Mouse (Mus musculus) E14TG2a.4 (cell line): Measurements from ENCODE around the gene Fam78a.

Experiments used
- CTCF ChIP-seq: conservative IDR thresholded peaks from 2 replicates; pipeline ENCODE4 v1.5.1; 2014; ENCODE audit warnings: low read length
- NANOG ChIP-seq: IDR thresholded peaks from 2 replicates; pipeline ENCODE4 v1.6.1; 2014; ENCODE audit warnings: borderline replicate concordance, low read length, mixed read lengths

DNA sequence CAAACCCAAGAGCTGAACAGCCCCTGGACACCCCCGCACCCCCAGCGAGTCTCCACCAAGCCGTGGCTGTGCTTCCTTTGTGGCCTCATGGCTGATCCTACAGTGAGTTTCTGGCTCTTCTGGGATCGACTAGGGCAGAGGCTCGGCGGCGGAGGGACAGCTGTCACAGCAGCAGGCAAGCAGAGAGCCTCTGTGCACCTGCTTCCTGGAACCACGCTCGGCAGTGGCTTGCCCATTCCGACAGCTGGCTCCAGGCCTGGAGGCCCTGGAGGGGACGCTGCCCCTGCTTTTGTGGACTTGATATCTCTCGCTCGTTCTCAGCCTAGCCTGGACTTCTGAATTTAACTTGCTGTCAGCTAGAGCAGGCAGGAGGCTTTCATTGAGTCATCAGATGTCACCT, 19.7 kb downstream of the Fam78a start:
- TF ChIP-seq CTCF (no peak), NANOG (no peak)
